Mouse (Mus musculus) hematopoietic stem cell, adult 5-6 weeks (primary cell): ENCODE measurements around the gene Btbd1. TPM values are rescaled to one million over a fixed set of nuclear protein-coding genes. Genes with fewer than 3 reads are reported as not detected.

Experiments used
- total RNA-seq: library from RNA; stranded (forward); fragments of 172-1452, 232-1000 nt; gene quantifications from 2 replicates; pipeline ENCODE4 v1.2.3, GENCODE M21; 2017

Gene Btbd1
- total RNA-seq, 1 experiment from 2014 or later = 142 TPM

Other genes with a start within 250 kb of the Btbd1 start
- gene Homer2, start 121.9 kb downstream of the Btbd1 start, total RNA-seq = 0.45 and 1.1 TPM in 2 replicates
- 70.3 and 92.4 TPM in 2 replicates for gene Ramac, start 66.5 kb downstream of the Btbd1 start, total RNA-seq
- 79.8 and 104 TPM in 2 replicates for gene 3110040N11Rik, start 40.0 kb downstream of the Btbd1 start, total RNA-seq
- not detected in 2 replicates for gene Gm10160, start 26.4 kb upstream of the Btbd1 start, total RNA-seq
- 109 and 119 TPM in 2 replicates for gene Tm6sf1, start 29.6 kb upstream of the Btbd1 start, total RNA-seq
- 27.3 and 37.4 TPM in 2 replicates for gene Hdgfl3, start 105.0 kb upstream of the Btbd1 start, total RNA-seq
- not detected in 2 replicates for gene Bnc1, start 162.9 kb upstream of the Btbd1 start, total RNA-seq